Mouse (Mus musculus) layer of hippocampus, adult 9-11 months (tissue): Measurements from ENCODE around the gene Chchd2.

Source experiments
- DNase-seq: peaks from one replicate; pipeline ENCODE4 v3.0.0; 2022

The Chchd2 gene

DNA sequence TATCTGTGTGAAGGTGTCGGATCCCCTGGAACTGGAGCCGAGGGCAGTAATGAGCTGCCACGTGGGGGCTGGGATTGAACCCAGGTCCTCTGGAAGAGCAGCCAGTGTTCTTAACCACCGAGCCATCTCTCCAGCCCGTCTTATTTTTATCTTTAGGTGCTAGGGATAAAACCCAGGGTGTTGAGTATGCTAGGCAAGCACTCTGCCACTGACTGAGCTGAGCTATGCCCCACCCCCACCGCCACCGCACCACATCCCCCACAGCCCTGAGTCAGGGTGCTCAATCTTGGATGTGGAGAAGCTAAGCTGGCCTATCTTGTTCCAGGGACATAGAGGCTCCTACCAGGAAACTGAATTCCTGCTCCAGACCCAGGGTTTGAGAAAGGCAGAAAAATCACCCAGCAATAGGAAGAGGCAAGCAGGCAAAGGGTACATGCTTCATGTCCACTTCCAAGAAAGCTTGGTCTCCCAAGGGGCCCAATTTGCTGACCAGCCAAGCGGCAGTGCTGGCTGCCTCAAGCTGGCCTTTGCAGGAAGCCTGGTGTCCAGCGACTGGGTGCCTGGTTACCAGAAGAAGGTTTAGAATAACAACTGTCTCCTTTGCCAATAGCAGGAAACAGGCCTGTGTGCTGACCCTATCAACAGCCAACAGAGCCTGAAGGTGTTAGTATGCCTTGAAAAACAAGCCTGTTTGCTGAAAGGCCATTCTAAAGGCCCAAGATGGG lies 9.4 kb downstream of the Chchd2 start:
- peak; percentile 47 for DNase-seq

DNA sequence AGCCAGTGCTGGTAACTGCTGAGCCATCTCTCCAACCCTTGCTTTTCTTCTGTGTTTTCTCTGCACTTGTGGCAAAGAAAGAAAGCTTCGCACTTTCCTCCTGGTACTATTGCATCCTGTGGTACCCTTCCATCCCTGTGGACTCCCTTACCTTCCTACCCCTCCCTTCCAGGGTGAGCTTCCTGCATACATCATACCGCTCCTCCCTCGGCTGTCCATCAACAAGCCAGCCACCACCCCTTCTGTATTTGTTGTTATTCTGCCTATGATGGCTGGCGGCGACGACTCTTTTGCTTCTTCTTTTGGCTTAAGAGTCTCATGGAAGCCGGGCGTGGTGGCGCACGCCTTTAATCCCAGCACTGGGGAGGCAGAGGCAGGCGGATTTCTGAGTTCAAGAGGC lies 12.2 kb downstream of the Chchd2 start:
- no peak for DNase-seq

DNA sequence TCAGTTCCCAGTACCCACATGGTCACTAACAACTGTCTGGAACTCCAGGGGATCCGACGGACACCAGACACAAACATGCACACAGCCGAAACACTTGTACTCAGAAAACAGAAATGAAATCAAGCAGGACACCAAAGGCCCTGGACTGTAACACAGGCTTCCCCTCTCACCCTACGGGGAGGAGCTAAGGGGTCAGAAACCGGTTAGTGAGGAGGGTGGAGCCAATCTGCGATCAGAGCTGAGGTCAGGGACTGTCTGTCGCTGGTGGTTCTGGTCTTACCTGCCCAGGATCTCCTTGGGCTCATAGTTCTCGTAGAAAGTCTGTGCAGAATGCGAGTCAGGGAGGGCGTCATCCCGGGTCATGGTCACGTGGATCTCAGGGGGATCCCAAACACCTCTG lies 13.3 kb downstream of the Chchd2 start:
- DNase-seq = no peak

DNA sequence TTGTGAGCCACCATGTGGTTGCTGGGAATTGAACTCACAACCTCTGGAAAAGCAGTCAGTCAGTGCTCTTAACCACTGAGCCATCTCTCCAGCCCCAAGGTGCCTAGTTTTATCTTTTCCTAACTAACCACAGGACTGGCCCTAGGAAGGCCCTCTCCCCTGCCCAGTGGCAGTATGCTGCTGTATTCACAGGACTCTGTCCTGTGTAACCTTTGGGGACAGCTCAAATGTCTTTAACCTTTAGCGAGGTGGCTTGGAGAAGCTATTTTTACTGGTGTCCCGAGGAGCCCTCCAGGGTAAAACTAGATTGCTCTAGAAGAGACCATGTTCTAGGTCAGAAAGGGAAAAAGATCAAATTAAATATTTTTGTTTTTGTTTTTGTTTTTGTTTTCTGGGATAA lies 16.0 kb downstream of the Chchd2 start:
- no peak for DNase-seq

DNA sequence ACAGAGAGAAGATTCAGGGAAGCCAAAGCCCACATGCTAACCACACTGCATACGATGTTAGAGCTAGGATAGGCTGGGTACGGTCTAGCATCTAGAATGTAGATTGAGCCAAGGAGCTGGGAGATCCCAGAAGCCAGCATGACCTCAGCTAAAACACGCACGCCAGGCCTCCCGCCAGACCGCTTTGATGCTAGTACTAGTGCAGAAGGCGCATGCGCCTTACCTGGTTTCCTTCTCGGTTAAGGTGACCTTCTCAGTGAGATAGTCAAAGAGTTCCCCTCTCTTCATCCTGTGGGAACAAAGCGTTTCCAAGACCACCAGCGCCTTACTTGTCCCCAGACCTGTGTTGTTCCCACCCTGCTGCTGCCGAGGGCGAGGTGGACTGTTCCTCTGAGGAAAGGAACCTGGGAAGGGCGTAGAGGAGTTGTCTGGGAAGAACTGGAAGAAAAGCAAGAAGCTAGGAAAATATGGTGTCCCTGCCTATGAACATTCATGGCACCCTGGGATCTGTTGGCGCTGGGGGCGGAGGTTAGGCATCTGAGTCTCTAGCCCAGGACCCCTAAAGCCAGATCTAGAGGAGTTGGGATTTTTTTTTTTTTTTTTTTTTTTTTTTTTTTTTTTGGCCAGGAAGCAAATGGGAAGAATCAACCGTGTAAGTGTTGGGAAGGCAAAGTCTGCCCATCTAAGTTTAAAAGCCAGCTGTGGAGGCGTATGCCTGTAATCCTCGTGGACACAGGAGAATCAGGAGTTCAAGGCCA lies 17.9 kb downstream of the Chchd2 start:
- no peak for DNase-seq

DNA sequence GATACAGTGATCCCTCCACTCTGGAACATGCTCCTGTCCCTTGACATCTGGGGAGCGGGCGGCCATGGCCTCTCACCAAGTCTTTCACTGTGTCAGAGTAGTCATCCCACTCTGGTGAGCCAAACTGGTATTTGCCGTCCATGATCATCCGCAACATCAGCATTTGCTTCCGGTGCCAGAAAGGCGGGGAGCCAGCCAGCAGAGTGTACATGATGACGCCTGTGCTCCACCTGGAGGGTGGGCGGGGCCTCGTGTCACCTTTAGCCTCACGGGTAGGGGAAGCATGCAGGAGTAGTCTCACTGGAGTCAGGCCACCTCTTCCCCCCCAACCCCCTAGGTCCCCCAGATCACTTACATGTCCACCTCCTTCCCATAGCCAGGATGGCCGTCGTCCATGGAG lies 21.4 kb downstream of the Chchd2 start:
- no peak for DNase-seq

DNA sequence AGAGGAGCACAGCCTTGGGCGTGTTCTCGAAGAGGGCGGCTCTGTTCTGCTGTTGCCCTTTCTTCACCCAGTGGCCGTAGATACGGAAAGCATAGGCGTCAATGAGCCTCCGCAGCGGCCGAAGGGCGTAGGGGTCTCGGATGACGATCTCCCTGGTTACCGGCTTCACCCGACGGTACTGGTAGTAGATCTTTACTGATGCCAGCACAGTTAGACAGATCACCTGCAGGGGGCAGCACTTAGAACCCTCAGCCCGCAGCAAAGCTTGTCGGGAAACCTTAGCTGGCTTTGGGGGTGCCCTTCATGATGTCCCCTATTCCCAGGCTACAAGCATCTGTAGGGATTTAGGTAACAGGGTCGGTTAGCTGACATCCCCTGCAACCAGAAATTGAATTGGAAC lies 22.8 kb downstream of the Chchd2 start:
- DNase-seq = peak; percentile 31

DNA sequence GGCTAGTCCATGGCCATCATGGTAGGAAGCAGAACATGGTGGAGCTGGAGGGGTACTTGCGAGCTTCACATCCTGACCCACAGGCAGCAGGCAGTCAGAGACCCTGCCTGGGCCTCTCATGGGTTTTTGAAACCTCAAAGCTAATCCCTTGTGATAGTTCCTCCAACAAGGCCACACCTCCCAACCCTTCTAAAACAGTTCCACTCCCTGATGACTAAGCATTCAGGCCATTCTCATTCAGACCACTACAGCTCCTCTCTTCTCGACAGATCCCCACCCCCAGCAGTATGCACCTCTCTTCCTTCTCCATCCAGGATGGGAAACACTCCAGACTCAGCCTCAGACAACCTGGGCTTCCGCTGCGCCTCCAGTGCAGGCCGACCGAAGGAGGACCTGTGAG lies 24.9 kb downstream of the Chchd2 start:
- DNase-seq = no peak

DNA sequence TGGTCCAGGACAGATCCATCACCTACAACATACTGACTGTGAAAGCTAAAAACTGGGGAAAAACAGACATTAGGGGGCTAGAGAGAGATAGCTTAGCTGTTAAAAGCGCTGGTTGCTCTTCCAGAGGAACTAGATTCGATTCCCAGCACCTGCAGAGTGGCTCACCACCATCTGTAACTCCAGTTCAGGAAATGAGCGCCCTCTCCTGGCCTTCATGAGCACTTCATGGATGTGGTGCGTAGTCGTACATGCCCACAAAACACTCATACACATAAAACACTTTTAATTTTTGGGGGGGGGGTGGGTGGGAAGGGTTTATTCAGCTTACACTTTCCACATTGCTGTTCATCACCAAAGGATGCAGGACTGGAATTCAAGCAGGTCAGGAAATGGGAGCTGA lies 30.9 kb downstream of the Chchd2 start:
- DNase-seq = no peak

DNA sequence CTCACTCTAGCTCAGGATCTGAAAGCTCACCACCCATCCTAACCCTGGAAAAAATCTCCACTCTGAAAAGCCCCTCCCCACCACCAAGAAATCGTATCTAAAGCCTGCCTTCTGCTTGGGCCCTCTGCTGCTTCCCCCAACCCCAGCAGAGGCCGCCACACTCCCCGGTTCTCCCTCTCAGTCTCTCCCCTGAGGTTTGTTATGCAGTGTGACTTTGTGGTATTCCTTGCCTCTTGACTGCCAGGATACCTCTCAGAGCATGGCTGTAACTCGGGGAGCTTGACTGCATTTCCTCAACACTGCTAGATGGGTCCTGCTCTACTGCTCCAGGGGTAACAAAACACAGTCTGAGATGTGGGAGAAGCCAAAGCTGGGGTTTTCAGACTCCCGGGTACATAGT lies 32.1 kb downstream of the Chchd2 start:
- DNase-seq = no peak

DNA sequence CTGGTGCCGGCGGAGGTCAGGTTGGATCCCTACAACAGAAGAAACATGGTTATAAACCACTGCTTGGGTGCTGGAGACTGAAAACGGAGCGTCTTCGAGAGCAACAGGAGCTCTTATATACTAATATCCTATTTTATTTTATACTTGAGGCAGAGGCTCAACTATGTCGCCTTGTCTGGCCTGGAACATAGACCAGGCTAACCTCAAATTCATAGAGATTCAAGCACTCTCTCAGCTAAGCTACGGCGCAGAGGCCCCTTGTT lies 39.8 kb downstream of the Chchd2 start:
- no peak for DNase-seq

DNA sequence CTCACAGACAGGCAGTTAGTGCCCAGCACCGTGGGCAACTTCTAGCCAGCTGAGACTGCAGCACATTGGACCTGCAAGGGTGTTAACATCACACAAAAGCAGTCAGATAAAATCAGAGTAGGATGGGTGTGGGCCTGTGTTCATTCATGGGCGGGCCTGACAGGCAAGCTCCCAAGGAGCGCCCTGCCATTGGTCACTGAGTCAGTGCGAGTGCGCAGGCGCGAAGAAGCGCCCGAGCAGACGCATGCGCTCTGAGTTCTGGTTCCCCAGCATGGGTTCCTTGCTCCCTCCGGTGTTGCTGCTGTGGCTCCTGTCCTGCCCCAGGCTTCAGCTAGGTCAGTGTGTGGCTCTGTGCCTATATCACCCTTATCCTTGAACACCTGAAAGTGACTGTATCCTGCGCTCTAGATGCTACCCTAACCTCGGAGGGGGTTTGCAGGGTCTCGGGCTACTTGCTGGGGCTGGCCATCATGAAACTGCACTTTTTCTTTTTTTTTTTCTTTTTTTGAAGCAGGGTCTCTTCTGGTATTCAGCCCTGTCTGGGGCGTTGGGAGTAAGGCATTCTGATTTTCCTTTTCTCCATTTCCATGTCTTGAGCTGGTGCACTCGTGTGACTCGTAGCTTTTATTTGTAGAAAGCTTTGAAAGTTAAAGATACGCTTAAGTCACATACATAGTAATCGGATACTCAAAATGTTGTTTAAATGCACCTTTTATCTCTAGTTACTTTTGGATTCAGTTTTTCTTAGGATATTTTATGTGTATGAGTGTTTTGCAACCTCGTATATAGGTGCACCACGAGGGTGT lies 40.3 kb downstream of the Chchd2 start, which contains the start of gene Sumf2:
Sumf2 (plus strand) TSS at position 235 of the 806 bp plus-strand sequence.
- peak; percentile 95 for DNase-seq

DNA sequence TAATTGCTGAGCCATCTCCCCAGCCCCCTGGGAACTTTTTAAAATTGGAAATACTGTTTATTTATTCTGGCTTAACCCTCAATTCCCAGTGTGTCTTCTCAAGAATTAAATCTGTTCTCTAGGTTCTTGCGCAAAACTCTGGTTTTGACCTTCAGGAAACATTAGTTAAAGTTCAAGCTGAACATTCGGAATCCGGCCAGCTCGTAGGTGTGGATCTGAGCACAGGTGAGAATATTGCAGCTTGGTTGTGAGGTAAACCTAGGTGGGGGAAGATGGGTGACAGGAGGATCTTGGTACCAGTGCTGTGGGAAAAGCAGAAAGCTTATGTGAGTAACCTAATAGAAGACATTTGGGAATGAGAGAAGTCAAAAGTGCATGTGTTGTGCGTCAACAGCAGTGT lies 42.4 kb downstream of the Chchd2 start:
- DNase-seq = no peak
